Mouse (Mus musculus): ENCODE results near the gene Dis3l2.

Gene Dis3l2

GRCm38 (mm10) chr1:86916355-86916984 is 212.9 kb downstream of the Dis3l2 start:
- CTCF ChIA-PET: no interaction called here

GRCm38 (mm10) chr1:86925776-86926175 is 222.2 kb downstream of the Dis3l2 start:
- CTCF ChIA-PET: no interaction called here

GRCm38 (mm10) chr1:86931606-86932379 is 228.2 kb downstream of the Dis3l2 start:
- CTCF ChIA-PET: no interaction called here

GRCm38 (mm10) chr1:86932810-86933209 is 229.2 kb downstream of the Dis3l2 start:
- CTCF ChIA-PET: no interaction called here

- CTCF ChIA-PET: no interaction called here
Observed at GRCm38 (mm10) chr1:86933656-86934055, 230.0 kb downstream of the Dis3l2 start.

- CTCF ChIA-PET: no interaction called here
Observed at GRCm38 (mm10) chr1:86951501-86952205, 248.0 kb downstream of the Dis3l2 start.

- CTCF ChIA-PET: no interaction called here
Observed at GRCm38 (mm10) chr1:86955801-86956200, 252.2 kb downstream of the Dis3l2 start.

GRCm38 (mm10) chr1:86968261-86968964 is 264.8 kb downstream of the Dis3l2 start:
- CTCF ChIA-PET: no interaction called here

- CTCF ChIA-PET: no interaction called here
Observed at GRCm38 (mm10) chr1:86969173-86969725, 265.6 kb downstream of the Dis3l2 start.

- CTCF ChIA-PET: no interaction called here
Observed at GRCm38 (mm10) chr1:86972693-86973092, 269.1 kb downstream of the Dis3l2 start.

- CTCF ChIA-PET: no interaction called here
Observed at GRCm38 (mm10) chr1:86977018-86977417, 273.4 kb downstream of the Dis3l2 start.

GRCm38 (mm10) chr1:86986372-86986771 is 282.8 kb downstream of the Dis3l2 start:
- CTCF ChIA-PET: no interaction called here

- CTCF ChIA-PET: no interaction called here
Observed at GRCm38 (mm10) chr1:86992849-86993248, 289.2 kb downstream of the Dis3l2 start.

GRCm38 (mm10) chr1:86994023-86994422 is 290.4 kb downstream of the Dis3l2 start:
- CTCF ChIA-PET: no interaction called here

- CTCF ChIA-PET: no interaction called here
Observed at GRCm38 (mm10) chr1:86998051-86998450, 294.4 kb downstream of the Dis3l2 start.

GRCm38 (mm10) chr1:87001365-87001764 is 297.8 kb downstream of the Dis3l2 start:
- CTCF ChIA-PET: no interaction called here

GRCm38 (mm10) chr1:87002545-87003168 is 299.0 kb downstream of the Dis3l2 start:
- CTCF ChIA-PET: interaction anchor here (0.5 kb wide), 1 partner anchor 336 kb away, joined by 4 read pairs; no protein-coding TSS in a partner anchor

- CTCF ChIA-PET: interaction anchor here (0.5 kb wide), 1 partner anchor 337 kb away, joined by 4 read pairs; no protein-coding TSS in a partner anchor
Observed at GRCm38 (mm10) chr1:87003169-87003552, 299.6 kb downstream of the Dis3l2 start.

GRCm38 (mm10) chr1:87006425-87006824 is 302.8 kb downstream of the Dis3l2 start:
- CTCF ChIA-PET: no interaction called here

- CTCF ChIA-PET: no interaction called here
Observed at GRCm38 (mm10) chr1:87008211-87008610, 304.6 kb downstream of the Dis3l2 start.

GRCm38 (mm10) chr1:87009156-87009555 is 305.5 kb downstream of the Dis3l2 start:
- CTCF ChIA-PET: no interaction called here

All from spleen, embryonic (tissue).